Mouse (Mus musculus) forebrain, embryonic 12.5 days (tissue): ENCODE measurements around the gene Plekha4. TPM values are rescaled to one million over a fixed set of nuclear protein-coding genes. Genes with fewer than 3 reads are reported as not detected.

Experiments used
- ATAC-seq: fragments of 200-750 bp; cut with Nextera tagmentation; 2 replicates; pipeline ENCODE4 v1.8.0; 2017; ENCODE audit warnings: moderate TSS enrichment; ENCODE audit not compliant: low FRiP score
- H3K27ac ChIP-seq: fragments of 300-500 bp; sonication (generic); 2 replicates; pipeline ENCODE4 v1.5.1; 2016; ENCODE audit warnings: mild to moderate bottlenecking
- H3K27me3 ChIP-seq: fragments of 300-500 bp; sonication (generic); 2 replicates; pipeline ENCODE4 v1.6.1; 2016; ENCODE audit warnings: mild to moderate bottlenecking
- H3K36me3 ChIP-seq: fragments of 300-500 bp; sonication (generic); replicated peaks from 2 replicates; pipeline ENCODE4 v1.6.1; 2016; ENCODE audit warnings: mild to moderate bottlenecking
- H3K4me1 ChIP-seq: fragments of 300-500 bp; sonication (generic); 2 replicates; pipeline ENCODE4 v1.6.1; 2016
- H3K4me2 ChIP-seq: fragments of 300-500 bp; sonication (generic); 2 replicates; pipeline ENCODE4 v1.6.1; 2016; ENCODE audit warnings: mild to moderate bottlenecking, moderate library complexity
- H3K4me3 ChIP-seq: fragments of 300-500 bp; sonication (generic); replicated peaks from 2 replicates; pipeline ENCODE4 v1.5.1; 2016; ENCODE audit warnings: mild to moderate bottlenecking
- H3K9ac ChIP-seq: fragments of 300-500 bp; sonication (generic); 2 replicates; pipeline ENCODE4 v1.6.1; 2016; ENCODE audit warnings: mild to moderate bottlenecking
- H3K9me3 ChIP-seq: fragments of 300-500 bp; sonication (generic); 2 replicates; pipeline ENCODE4 v1.6.1; 2016
- WGBS: fragments of 180-500 bp; shearing (Covaris S2); methylation state at CpG from one replicate; pipeline ENCODE4 v1.1.7; 2016; 5-methylcytosine and 5-hydroxymethylcytosine counted together
- polyA plus RNA-seq: library from polyadenylated mRNA; unstranded; fragments of >200 nt; fragmentation: Nextera tagmentation; extraction: Ambion mirVana; gene quantifications from 2 replicates; pipeline ENCODE4 v1.2.1, GENCODE M21; 2016

Gene Plekha4
- polyA plus RNA-seq, 1 experiment from 2014 or later = 0.74 TPM

GRCm38 (mm10) chr7:45549641-45550436 lies 23.7 kb downstream of the Plekha4 start:
- Histone ChIP-seq H3K9me3 (no peaks in the 10 kb centered on the region), H3K9ac (0 out of 2 replicates have a peak overlapping the region, but pooled peaks have one; percentile 17), H3K4me1 (no peaks in the 10 kb centered on the region), H3K27me3 (0 out of 2 replicates have a peak, but pooled peaks cover 2% of the 10 kb centered on the region), H3K27ac (no peak overlapping the region), H3K36me3 (no peaks in the 10 kb centered on the region), H3K4me2 (no peak overlapping the region), H3K4me3 (no peak overlapping the region)
- ATAC-seq = no peak
- 89% methylated on average over 16 of the region's 16 CpGs for WGBS

- H3K9me3 ChIP-seq = no peaks in the 10 kb centered on the region
- H3K27ac ChIP-seq = no peak overlapping the region
- 85% methylated on average over 11 of the region's 11 CpGs for WGBS
- H3K9ac ChIP-seq = no peak overlapping the region
- H3K4me3 ChIP-seq = no peak overlapping the region
- ATAC-seq = no peak
- 0 out of 2 replicates have a peak, but pooled peaks cover 2% of the 10 kb centered on the region for H3K27me3 ChIP-seq
- no peaks in the 10 kb centered on the region for H3K4me1 ChIP-seq
- H3K4me2 ChIP-seq = no peak overlapping the region
- H3K36me3 ChIP-seq = no peaks in the 10 kb centered on the region
These were observed 24.8 kb downstream of the Plekha4 start for GRCm38 (mm10) chr7:45550821-45551511.

- H3K4me1 ChIP-seq = no peaks in the 10 kb centered on the region
- H3K9me3 ChIP-seq = no peaks in the 10 kb centered on the region
- H3K27ac ChIP-seq = no peak overlapping the region
- no peak overlapping the region for H3K4me3 ChIP-seq
- 0 out of 2 replicates have a peak, but pooled peaks cover 2% of the 10 kb centered on the region for H3K27me3 ChIP-seq
- ATAC-seq = no peak
- H3K36me3 ChIP-seq = no peaks in the 10 kb centered on the region
- H3K4me2 ChIP-seq = no peak overlapping the region
- WGBS = 83% methylated on average over 8 of the region's 8 CpGs
- H3K9ac ChIP-seq = no peak overlapping the region
These were observed 25.4 kb downstream of the Plekha4 start for GRCm38 (mm10) chr7:45551512-45551883.

- H3K4me3 ChIP-seq = no peak overlapping the region
- no peak overlapping the region for H3K4me2 ChIP-seq
- ATAC-seq = no peak
- H3K9me3 ChIP-seq = no peaks in the 10 kb centered on the region
- no peaks in the 10 kb centered on the region for H3K4me1 ChIP-seq
- H3K36me3 ChIP-seq = no peaks in the 10 kb centered on the region
- 66% methylated on average over 8 of the region's 8 CpGs for WGBS
- no peak overlapping the region for H3K9ac ChIP-seq
- no peak overlapping the region for H3K27ac ChIP-seq
- 0 out of 2 replicates have a peak, but pooled peaks cover 2% of the 10 kb centered on the region for H3K27me3 ChIP-seq
These were observed 27.4 kb downstream of the Plekha4 start for GRCm38 (mm10) chr7:45553519-45553918.

- no peak for ATAC-seq
- Histone ChIP-seq H3K9me3 (no peaks in the 10 kb centered on the region), H3K4me1 (no peaks in the 10 kb centered on the region), H3K27ac (no peak overlapping the region), H3K36me3 (no peaks in the 10 kb centered on the region), H3K4me3 (no peak overlapping the region), H3K4me2 (no peak overlapping the region), H3K9ac (no peak overlapping the region), H3K27me3 (0 out of 2 replicates have a peak, but pooled peaks cover 2% of the 10 kb centered on the region)
- WGBS = 93% methylated on average over 2 of the region's 2 CpGs
These were observed 27.9 kb downstream of the Plekha4 start for GRCm38 (mm10) chr7:45553990-45554389.

GRCm38 (mm10) chr7:45554744-45555143 lies 28.6 kb downstream of the Plekha4 start, which contains the start of gene Hsd17b14:
Hsd17b14 (plus strand) TSS chr7:45554893.
- 0 out of 2 replicates have a peak, but pooled peaks cover under 1% of the 10 kb centered on the region for H3K27me3 ChIP-seq
- H3K9ac ChIP-seq = no peak within 1 kb of the TSS
- no peak within 1 kb of the TSS for H3K4me2 ChIP-seq
- no peaks in the 10 kb centered on the region for H3K4me1 ChIP-seq
- ATAC-seq = no peak
- H3K27ac ChIP-seq = no peak within 1 kb of the TSS
- WGBS = 48% methylated on average over 8 of the region's 8 CpGs
- no peaks in the 10 kb centered on the region for H3K36me3 ChIP-seq
- H3K4me3 ChIP-seq = no peak within 1 kb of the TSS
- no peaks in the 10 kb centered on the region for H3K9me3 ChIP-seq

- H3K27me3 ChIP-seq = peaks cover 2% of the 10 kb centered on the region; the same call in 1 of the 2 replicates
- no peak; the same call in 1 of the 2 replicates for ATAC-seq
- 25% methylated on average over 8 of the region's 8 CpGs for WGBS
- H3K4me1 ChIP-seq = no peaks in the 10 kb centered on the region
- H3K36me3 ChIP-seq = no peaks in the 10 kb centered on the region
- no peak overlapping the region for H3K4me2 ChIP-seq
- no peaks in the 10 kb centered on the region for H3K9me3 ChIP-seq
- H3K9ac ChIP-seq = no peak overlapping the region
- no peak overlapping the region for H3K4me3 ChIP-seq
- no peak overlapping the region for H3K27ac ChIP-seq
These were observed 29.7 kb downstream of the Plekha4 start for GRCm38 (mm10) chr7:45555787-45556186.

GRCm38 (mm10) chr7:45558907-45559306 lies 32.8 kb downstream of the Plekha4 start:
- Histone ChIP-seq H3K4me1 (no peaks in the 10 kb centered on the region), H3K9me3 (no peaks in the 10 kb centered on the region), H3K27me3 (peaks cover 9% of the 10 kb centered on the region; the same call in 1 of the 2 replicates), H3K36me3 (no peaks in the 10 kb centered on the region), H3K9ac (no peak overlapping the region), H3K4me3 (no peak overlapping the region), H3K4me2 (no peak overlapping the region), H3K27ac (no peak overlapping the region)
- ATAC-seq = no peak
- 70% methylated on average over 6 of the region's 6 CpGs for WGBS

GRCm38 (mm10) chr7:45560241-45560640 lies 34.1 kb downstream of the Plekha4 start:
- no peak overlapping the region for H3K4me2 ChIP-seq

GRCm38 (mm10) chr7:45560843-45561623 lies 34.9 kb downstream of the Plekha4 start:
- H3K27ac ChIP-seq = no peak overlapping the region
- no peak overlapping the region for H3K4me2 ChIP-seq
- peaks cover 9% of the 10 kb centered on the region; the same call in 1 of the 2 replicates for H3K27me3 ChIP-seq
- ATAC-seq = no peak
- H3K9me3 ChIP-seq = no peaks in the 10 kb centered on the region
- no peaks in the 10 kb centered on the region for H3K36me3 ChIP-seq
- WGBS = 26% methylated on average over 17 of the region's 17 CpGs
- H3K4me1 ChIP-seq = no peaks in the 10 kb centered on the region
- no peak overlapping the region for H3K9ac ChIP-seq
- H3K4me3 ChIP-seq = no peak overlapping the region

More at GRCm38 (mm10) chr7:45560241-45560640, 34.1 kb downstream of the Plekha4 start:
- no peaks in the 10 kb centered on the region for H3K4me1 ChIP-seq
- no peaks in the 10 kb centered on the region for H3K9me3 ChIP-seq
- WGBS = 87% methylated on average over 7 of the region's 7 CpGs
- H3K27ac ChIP-seq = no peak overlapping the region
- H3K9ac ChIP-seq = no peak overlapping the region
- H3K4me3 ChIP-seq = no peak overlapping the region
- H3K27me3 ChIP-seq = peaks cover 9% of the 10 kb centered on the region; the same call in 1 of the 2 replicates
- no peaks in the 10 kb centered on the region for H3K36me3 ChIP-seq
- ATAC-seq = no peak

GRCm38 (mm10) chr7:45561624-45562520 lies 35.7 kb downstream of the Plekha4 start:
- Histone ChIP-seq H3K27me3 (peaks cover 9% of the 10 kb centered on the region; the same call in 1 of the 2 replicates), H3K27ac (no peak overlapping the region), H3K4me1 (no peaks in the 10 kb centered on the region), H3K36me3 (no peaks in the 10 kb centered on the region), H3K4me3 (no peak overlapping the region), H3K9me3 (no peaks in the 10 kb centered on the region), H3K4me2 (no peak overlapping the region), H3K9ac (no peak overlapping the region)
- WGBS = 56% methylated on average over 12 of the region's 12 CpGs
- ATAC-seq = no peak
